Mouse (Mus musculus) midbrain, embryonic 16.5 days (tissue): Measurements from ENCODE around the gene Ankrd53. TPM values are rescaled to one million over a fixed set of nuclear protein-coding genes. Genes with fewer than 3 reads are reported as not detected.

Source experiments
- ATAC-seq: fragments of 200-750 bp; cut with Nextera tagmentation; 2 replicates; pipeline ENCODE4 v1.8.0; 2017; ENCODE audit warnings: moderate TSS enrichment
- H3K27ac ChIP-seq: fragments of 300-500 bp; sonication (generic); 2 replicates; pipeline ENCODE4 v1.5.1; 2014; ENCODE audit warnings: mild to moderate bottlenecking, low read length, mixed read lengths
- H3K27me3 ChIP-seq: fragments of 300-500 bp; sonication (generic); 2 replicates; pipeline ENCODE4 v1.6.1; 2014; ENCODE audit warnings: low read depth, low read length, mixed read lengths; ENCODE audit not compliant: control insufficient read depth, insufficient read depth
- H3K36me3 ChIP-seq: fragments of 300-500 bp; sonication (generic); 2 replicates; pipeline ENCODE4 v1.6.1; 2014; ENCODE audit warnings: mild to moderate bottlenecking, low read length, moderate library complexity, mixed read lengths; ENCODE audit not compliant: control insufficient read depth, insufficient read depth
- H3K4me1 ChIP-seq: fragments of 300-500 bp; sonication (generic); 2 replicates; pipeline ENCODE4 v1.6.1; 2014; ENCODE audit warnings: mild to moderate bottlenecking, low read length, mixed read lengths; ENCODE audit not compliant: control insufficient read depth, insufficient read depth
- H3K4me2 ChIP-seq: fragments of 300-500 bp; sonication (generic); 2 replicates; pipeline ENCODE4 v1.6.1; 2014; ENCODE audit warnings: mild to moderate bottlenecking, low read length, mixed read lengths
- H3K4me3 ChIP-seq: fragments of 300-500 bp; sonication (generic); 2 replicates; pipeline ENCODE4 v1.5.1; 2014; ENCODE audit warnings: low read depth, mild to moderate bottlenecking, low read length, moderate library complexity, mixed read lengths
- H3K9ac ChIP-seq: fragments of 300-500 bp; sonication (generic); 2 replicates; pipeline ENCODE4 v1.6.1; 2014; ENCODE audit warnings: low read depth, low read length, mixed read lengths
- H3K9me3 ChIP-seq: fragments of 300-500 bp; sonication (generic); replicated peaks from 2 replicates; pipeline ENCODE4 v1.6.1; 2014; ENCODE audit warnings: mild to moderate bottlenecking, low read length, mixed read lengths; ENCODE audit not compliant: control insufficient read depth, poor library complexity, severe bottlenecking
- WGBS: fragments of 180-500 bp; shearing (Covaris S2); extraction: QIAGEN DNeasy Blood & Tissue Kit; methylation state at CpG from one replicate; pipeline ENCODE4 v1.1.7; 2014; 5-methylcytosine and 5-hydroxymethylcytosine counted together
- polyA plus RNA-seq: library from polyadenylated mRNA; unstranded; fragments of >200 nt; fragmentation: Nextera tagmentation; extraction: Ambion mirVana; gene quantifications from 2 replicates; pipeline ENCODE4 v1.2.1, GENCODE M21; 2015

Gene Ankrd53
- polyA plus RNA-seq, 1 experiment from 2014 or later = 0.29 TPM

GRCm38 (mm10) chr6:83796686-83797085 is 34.2 kb downstream of the Ankrd53 start:
- no peak for ATAC-seq
- Histone ChIP-seq H3K4me2 (no peak overlapping the region), H3K27me3 (no peaks in the 10 kb centered on the region), H3K9me3 (no peaks in the 10 kb centered on the region), H3K36me3 (peaks cover 6% of the 10 kb centered on the region; the same call in 1 of the 2 replicates), H3K4me3 (no peak overlapping the region), H3K27ac (no peak overlapping the region), H3K4me1 (peaks cover 9% of the 10 kb centered on the region), H3K9ac (no peak overlapping the region)
- WGBS = 56% methylated on average over 3 of the region's 3 CpGs

DNA sequence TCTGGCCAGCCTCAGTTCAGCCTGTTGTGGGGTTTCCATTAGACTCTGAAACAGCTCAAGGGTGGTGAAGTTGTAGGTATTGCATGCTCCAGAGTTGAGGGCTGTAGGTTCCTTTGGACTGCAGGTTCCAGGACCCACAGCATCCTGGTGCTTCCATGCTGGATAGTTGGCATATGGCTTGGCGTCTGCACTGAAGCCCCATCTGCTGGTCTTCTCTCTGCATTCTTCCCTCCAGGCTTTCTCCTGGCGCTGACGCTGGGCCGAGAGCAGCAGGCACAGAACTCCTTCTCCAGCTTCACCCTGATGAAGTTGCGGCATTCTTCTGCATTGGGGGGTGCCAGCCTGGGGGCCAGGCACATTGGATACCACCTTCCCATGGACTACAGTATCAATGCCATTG is 39.6 kb downstream of the Ankrd53 start:
- Histone ChIP-seq H3K36me3 (peaks cover 14% of the 10 kb centered on the region; the same call in 1 of the 2 replicates), H3K4me3 (no peak overlapping the region), H3K4me2 (no peak overlapping the region), H3K4me1 (no peaks in the 10 kb centered on the region), H3K9ac (no peak overlapping the region), H3K27me3 (no peaks in the 10 kb centered on the region), H3K27ac (no peak overlapping the region), H3K9me3 (no peaks in the 10 kb centered on the region)
- 98% methylated on average over 5 of the region's 5 CpGs for WGBS
- ATAC-seq = no peak

- ATAC-seq = no peak
- H3K27me3 ChIP-seq = no peaks in the 10 kb centered on the region
- no peak overlapping the region for H3K27ac ChIP-seq
- no peak overlapping the region for H3K9ac ChIP-seq
- H3K4me1 ChIP-seq = no peaks in the 10 kb centered on the region
- H3K4me2 ChIP-seq = no peak overlapping the region
- WGBS = 95% methylated on average over 3 of the region's 3 CpGs
- peaks cover 14% of the 10 kb centered on the region; the same call in 1 of the 2 replicates for H3K36me3 ChIP-seq
- H3K4me3 ChIP-seq = no peak overlapping the region
- no peaks in the 10 kb centered on the region for H3K9me3 ChIP-seq
These were observed 40.4 kb downstream of the Ankrd53 start for GRCm38 (mm10) chr6:83802846-83803245.

- Histone ChIP-seq H3K9ac (no peak overlapping the region), H3K9me3 (no peaks in the 10 kb centered on the region), H3K36me3 (peaks cover 10% of the 10 kb centered on the region), H3K27ac (no peak overlapping the region), H3K4me1 (no peaks in the 10 kb centered on the region), H3K4me3 (no peak overlapping the region), H3K27me3 (no peaks in the 10 kb centered on the region), H3K4me2 (no peak overlapping the region)
- ATAC-seq = no peak
- WGBS = 97% methylated on average over 3 of the region's 3 CpGs
These were observed 53.4 kb downstream of the Ankrd53 start for GRCm38 (mm10) chr6:83815801-83816200.

Other genes with a start within 250 kb of the Ankrd53 start
- gene Actg2, start 226.4 kb upstream of the Ankrd53 start, polyA plus RNA-seq = 1.7 and 2.0 TPM in 2 replicates
- gene Stambp, start 189.9 kb upstream of the Ankrd53 start, polyA plus RNA-seq = 71.5 and 76.9 TPM in 2 replicates
- not detected in 2 replicates for gene Clec4f, start 106.5 kb upstream of the Ankrd53 start, polyA plus RNA-seq
- not detected in 2 replicates for gene Cd207, start 84.8 kb upstream of the Ankrd53 start, polyA plus RNA-seq
- gene Vax2, start 51.4 kb upstream of the Ankrd53 start, polyA plus RNA-seq = 0.16 TPM in 1 of 2 replicates, not detected in the other
- gene Atp6v1b1, start 19.7 kb upstream of the Ankrd53 start, polyA plus RNA-seq = not detected in 2 replicates
- gene Tex261, start 13.2 kb downstream of the Ankrd53 start, polyA plus RNA-seq = 62.8 and 69.3 TPM in 2 replicates
- gene Nagk, start 32.3 kb downstream of the Ankrd53 start, polyA plus RNA-seq = 112 and 122 TPM in 2 replicates
- gene Paip2b, start 69.1 kb downstream of the Ankrd53 start, polyA plus RNA-seq = 29.7 and 30.6 TPM in 2 replicates
- gene Zfp638, start 104.5 kb downstream of the Ankrd53 start, polyA plus RNA-seq = 68.2 and 78.7 TPM in 2 replicates
- 1.8 and 2.3 TPM in 2 replicates for gene Dysf, start 245.9 kb downstream of the Ankrd53 start, polyA plus RNA-seq